Mouse (Mus musculus) MEL (cell line): ENCODE results near the gene Olfr299. TPM values are rescaled to one million over a fixed set of nuclear protein-coding genes. Genes with fewer than 3 reads are reported as not detected.

Experiments used
- DNase-seq: peaks from one replicate; pipeline ENCODE4 v3.0.0; 2011; ENCODE audit warnings: low read depth, low spot score
- H3K27ac ChIP-seq: 2 replicates; pipeline ENCODE4 v1.5.1; 2012; ENCODE audit warnings: low read depth, mild to moderate bottlenecking, control low read depth, low read length, moderate library complexity; ENCODE audit not compliant: control insufficient read depth
- H3K27me3 ChIP-seq, 2 experiments: fragments of 150-350 bp in 1 of 2; sonication (generic) in 1 of 2; 2 replicates each; pipeline ENCODE4 v1.6.1; 2012; ENCODE audit warnings: low read length in 2 of 2, mild to moderate bottlenecking in 2 of 2, improper control_type of control experiment in 1 of 2, moderate library complexity in 1 of 2; ENCODE audit not compliant: insufficient read depth in 2 of 2, control insufficient read depth in 1 of 2
- H3K36me3 ChIP-seq, 2 experiments: 2 replicates each; pipeline ENCODE4 v1.6.1; 2012 to 2014; ENCODE audit warnings: low read length in 2 of 2, improper control_type of control experiment in 1 of 2, inconsistent platforms in 1 of 2, mild to moderate bottlenecking in 1 of 2; ENCODE audit not compliant: insufficient read depth in 2 of 2, control insufficient read depth in 1 of 2
- H3K4me1 ChIP-seq, 2 experiments: fragments of 150-350 bp in 1 of 2; sonication (generic) in 1 of 2; 2 replicates each; pipeline ENCODE4 v1.6.1; 2012; ENCODE audit warnings: low read length in 2 of 2, improper control_type of control experiment in 1 of 2, mild to moderate bottlenecking in 1 of 2; ENCODE audit not compliant: insufficient read depth in 2 of 2, control insufficient read depth in 1 of 2
- H3K4me3 ChIP-seq, 2 experiments: fragments of 150-350 bp in 1 of 2; sonication (generic) in 1 of 2; 2 replicates each; pipeline ENCODE4 v1.5.1; 2012; ENCODE audit warnings: low read depth in 2 of 2, low read length in 2 of 2, mild to moderate bottlenecking in 2 of 2, moderate library complexity in 2 of 2, control low read depth in 1 of 2, improper control_type of control experiment in 1 of 2; ENCODE audit not compliant: control insufficient read depth in 1 of 2, insufficient read depth in 1 of 2
- H3K79me2 ChIP-seq: 2 replicates; pipeline ENCODE4 v1.6.1; 2012; ENCODE audit warnings: mild to moderate bottlenecking, low read length, moderate library complexity; ENCODE audit not compliant: control insufficient read depth, poor library complexity, insufficient read depth
- H3K9ac ChIP-seq: 2 replicates; pipeline ENCODE4 v1.6.1; 2012; ENCODE audit warnings: low read depth, mild to moderate bottlenecking, control low read depth, low read length, moderate library complexity; ENCODE audit not compliant: control insufficient read depth, poor library complexity, severe bottlenecking
- H3K9me3 ChIP-seq: fragments of 150-350 bp; sonication (generic); replicated peaks from 2 replicates; pipeline ENCODE4 v1.6.1; 2012; ENCODE audit warnings: mild to moderate bottlenecking, low read length, improper control_type of control experiment, moderate library complexity; ENCODE audit not compliant: insufficient read depth
- HCFC1 ChIP-seq: IDR thresholded peaks from 2 replicates; pipeline ENCODE4 v1.6.1; 2012; ENCODE audit warnings: low read depth, mild to moderate bottlenecking, inconsistent platforms, low read length, improper control_type of control experiment, moderate library complexity
- JUND ChIP-seq: IDR thresholded peaks from 2 replicates; pipeline ENCODE4 v1.6.1; 2011; ENCODE audit warnings: low read depth, mild to moderate bottlenecking, improper control_type of control experiment, low read length
- MEF2A ChIP-seq: IDR thresholded peaks from 2 replicates; pipeline ENCODE4 v1.6.1; 2014; ENCODE audit warnings: low read depth, mild to moderate bottlenecking, inconsistent platforms, low read length, improper control_type of control experiment; ENCODE audit not compliant: poor library complexity, insufficient replicate concordance, severe bottlenecking; ENCODE audit errors: extremely low read depth
- NELFE ChIP-seq: IDR thresholded peaks from 2 replicates; pipeline ENCODE4 v1.6.1; 2011; ENCODE audit warnings: low read depth, low read length, improper control_type of control experiment
- POLR2AphosphoS2 ChIP-seq: IDR thresholded peaks from 2 replicates; pipeline ENCODE4 v1.6.1; 2011; ENCODE audit warnings: low read length, improper control_type of control experiment
- POLR2AphosphoS5 ChIP-seq: IDR thresholded peaks from 2 replicates; pipeline ENCODE4 v1.6.1; 2012; ENCODE audit warnings: low read depth, borderline replicate concordance, mild to moderate bottlenecking, inconsistent platforms, low read length, moderate library complexity, mixed read lengths
- SMC3 ChIP-seq: IDR thresholded peaks from 2 replicates; pipeline ENCODE4 v1.6.1; 2011; ENCODE audit warnings: low read depth, low read length, improper control_type of control experiment
- TCF12 ChIP-seq: IDR thresholded peaks from 2 replicates; pipeline ENCODE4 v1.6.1; 2014; ENCODE audit warnings: low read depth, mild to moderate bottlenecking, inconsistent platforms, low read length, improper control_type of control experiment, moderate library complexity
- USF2 ChIP-seq, 2 experiments: IDR thresholded peaks; 2 replicates each; pipeline ENCODE4 v1.6.1; 2011 to 2012; ENCODE audit warnings: improper control_type of control experiment in 2 of 2, low read length in 2 of 2, borderline replicate concordance in 1 of 2, inconsistent platforms in 1 of 2, low read depth in 1 of 2, mild to moderate bottlenecking in 1 of 2; ENCODE audit not compliant: insufficient read depth in 1 of 2
- ZC3H11A ChIP-seq: IDR thresholded peaks from 2 replicates; pipeline ENCODE4 v1.6.1; 2012; ENCODE audit warnings: low read depth, mild to moderate bottlenecking, inconsistent platforms, low read length, improper control_type of control experiment
- ZMIZ1 ChIP-seq: IDR thresholded peaks from 2 replicates; pipeline ENCODE4 v1.6.1; 2012; ENCODE audit warnings: low read depth, mild to moderate bottlenecking, inconsistent platforms, low read length, improper control_type of control experiment, moderate library complexity
- ZNF384 ChIP-seq: IDR thresholded peaks from 2 replicates; pipeline ENCODE4 v1.6.1; 2012; ENCODE audit warnings: low read depth, mild to moderate bottlenecking, inconsistent platforms, low read length, improper control_type of control experiment
- polyA plus RNA-seq, 2 experiments: library from polyadenylated mRNA; stranded (reverse) in 1 of 2; unstranded in 1 of 2; fragments of >175 nt in 1 of 2; fragments of >200 nt in 1 of 2; gene quantifications; 2 replicates each; pipeline versions ENCODE4 v1.2.1 to v1.2.4; 2012; ENCODE audit warnings: low replicate concordance in 2 of 2, low read depth in 1 of 2; ENCODE audit not compliant: insufficient read length in 2 of 2, insufficient read depth in 1 of 2, missing spikeins in 1 of 2
- total RNA-seq: library from RNA; depleted of rRNA; stranded (reverse); fragments of 300-350 nt; gene quantifications from 2 replicates; pipeline ENCODE4 v1.2.3, GENCODE M21; 2012; rRNA removed

Gene Olfr299
- total RNA-seq (not detected in 2 replicates), polyA plus RNA-seq (not detected)

DNA sequence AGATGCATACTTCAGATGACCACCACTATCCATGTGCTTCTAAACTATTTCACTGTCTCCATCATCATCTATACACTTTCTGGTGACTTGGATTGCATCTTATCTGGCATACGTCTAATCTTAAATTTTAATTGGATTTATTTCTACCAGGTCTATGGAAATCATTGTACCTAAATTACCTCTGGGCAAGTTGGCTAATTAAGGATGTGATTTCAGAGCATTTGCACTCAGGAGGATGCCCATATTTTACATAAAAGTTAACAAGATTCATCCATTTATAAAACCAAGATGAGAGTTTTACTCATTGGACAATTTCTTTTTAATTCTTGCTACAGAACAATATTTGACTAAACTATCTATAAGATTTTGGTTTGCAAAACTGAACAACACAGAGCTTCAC lies at the start of gene Olfr299:
Gene Olfr299 (plus strand): TSS at position 301 of the 400 bp plus-strand sequence.
- no peak within 1 kb of the TSS for H3K4me3 ChIP-seq

DNA sequence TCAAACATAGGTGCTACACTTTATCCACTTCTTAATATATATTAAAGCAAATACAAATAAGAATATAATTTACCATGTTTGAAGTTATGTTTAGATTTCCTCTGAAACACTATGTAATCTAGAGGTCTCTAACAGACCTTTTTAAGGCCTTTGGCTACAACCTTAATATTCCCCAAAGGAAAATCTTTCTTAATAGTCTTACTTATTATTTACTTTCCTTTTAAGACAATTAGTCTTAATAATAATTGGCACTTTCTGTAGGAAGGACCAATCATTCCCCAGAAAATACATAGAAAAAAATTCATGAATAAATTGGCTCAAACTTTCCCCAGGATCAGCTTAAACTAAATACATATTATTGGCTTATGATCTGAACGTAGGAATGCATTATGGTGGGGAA lies 32.7 kb downstream of the Olfr299 start, which contains the start of gene Olfr298:
Gene Olfr298 (minus strand): TSS at position 101 of the 400 bp plus-strand sequence.
- TF ChIP-seq HCFC1, result no peak
- TF ChIP-seq JUND, result no peak
- TF ChIP-seq ZC3H11A, result no peak
- no peak for TF ChIP-seq ZNF384
- no peak for TF ChIP-seq POLR2AphosphoS2
- no peak for TF ChIP-seq MEF2A
- no peak for TF ChIP-seq USF2 (IDR thresholded peaks at IDR 0.05; ENCODE audit: borderline replicate concordance in 1 of 2, insufficient read depth in 1 of 2, low read depth in 1 of 2, low read length in 2 of 2)
- TF ChIP-seq TCF12, result no peak
- no peaks in the 10 kb centered on the region for H3K4me1 ChIP-seq
- H3K4me3 ChIP-seq, result no peak within 1 kb of the TSS
- H3K79me2 ChIP-seq, result no peaks in the 10 kb centered on the region
- no peaks in the 10 kb centered on the region for H3K36me3 ChIP-seq
- no peaks in the 10 kb centered on the region for H3K27me3 ChIP-seq
- H3K9ac ChIP-seq, result no peak within 1 kb of the TSS
- H3K27ac ChIP-seq, result no peak within 1 kb of the TSS
- DNase-seq, result no peak
- H3K9me3 ChIP-seq, result no peaks in the 10 kb centered on the region

More for the DNA sequence above, at the start of gene Olfr299:
- Histone ChIP-seq H3K36me3 (no peaks in the 10 kb centered on the region), H3K4me1 (no peaks in the 10 kb centered on the region), H3K79me2 (no peaks in the 10 kb centered on the region), H3K27me3 (no peaks in the 10 kb centered on the region), H3K27ac (no peak within 1 kb of the TSS), H3K9ac (no peak within 1 kb of the TSS), H3K9me3 (no peaks in the 10 kb centered on the region)
- TF ChIP-seq ZMIZ1 (no peak), POLR2AphosphoS5 (no peak), ZNF384 (no peak), NELFE (no peak), SMC3 (no peak)
- DNase-seq, result no peak

Other genes with a start within 250 kb of the Olfr299 start
- not detected in 2 replicates for gene Vmn2r76, start 213.6 kb upstream of the Olfr299 start, total RNA-seq
- gene Vmn2r76, start 213.6 kb upstream of the Olfr299 start, polyA plus RNA-seq, result not detected
- gene Olfr310, start 182.7 kb upstream of the Olfr299 start, total RNA-seq, result not detected in 2 replicates
- not detected for gene Olfr310, start 182.7 kb upstream of the Olfr299 start, polyA plus RNA-seq
- not detected in 2 replicates for gene Olfr309, start 146.2 kb upstream of the Olfr299 start, total RNA-seq
- gene Olfr309, start 146.2 kb upstream of the Olfr299 start, polyA plus RNA-seq, result not detected
- not detected in 2 replicates for gene Olfr308, start 134.3 kb upstream of the Olfr299 start, total RNA-seq
- not detected for gene Olfr308, start 134.3 kb upstream of the Olfr299 start, polyA plus RNA-seq
- not detected in 2 replicates for gene Olfr307, start 122.3 kb upstream of the Olfr299 start, total RNA-seq
- gene Olfr307, start 122.3 kb upstream of the Olfr299 start, polyA plus RNA-seq, result not detected
- not detected in 2 replicates for gene Olfr305, start 93.0 kb upstream of the Olfr299 start, total RNA-seq
- gene Olfr305, start 93.0 kb upstream of the Olfr299 start, polyA plus RNA-seq, result not detected
- not detected in 2 replicates for gene Olfr304, start 73.3 kb upstream of the Olfr299 start, total RNA-seq
- gene Olfr304, start 73.3 kb upstream of the Olfr299 start, polyA plus RNA-seq, result not detected
- not detected in 2 replicates for gene Olfr303, start 62.1 kb upstream of the Olfr299 start, total RNA-seq
- gene Olfr303, start 62.1 kb upstream of the Olfr299 start, polyA plus RNA-seq, result not detected
- gene Olfr301, start 56.1 kb upstream of the Olfr299 start, total RNA-seq, result not detected in 2 replicates
- not detected for gene Olfr301, start 56.1 kb upstream of the Olfr299 start, polyA plus RNA-seq
- gene Olfr298, start 32.6 kb downstream of the Olfr299 start, total RNA-seq, result not detected in 2 replicates
- not detected for gene Olfr298, start 32.6 kb downstream of the Olfr299 start, polyA plus RNA-seq
- not detected in 2 replicates for gene Olfr297, start 60.0 kb downstream of the Olfr299 start, total RNA-seq
- gene Olfr297, start 60.0 kb downstream of the Olfr299 start, polyA plus RNA-seq, result not detected
- not detected in 2 replicates for gene Olfr295, start 123.9 kb downstream of the Olfr299 start, total RNA-seq
- gene Olfr295, start 123.9 kb downstream of the Olfr299 start, polyA plus RNA-seq, result not detected
- not detected in 2 replicates for gene Olfr294, start 156.7 kb downstream of the Olfr299 start, total RNA-seq
- not detected for gene Olfr294, start 156.7 kb downstream of the Olfr299 start, polyA plus RNA-seq
- gene Olfr293, start 189.1 kb downstream of the Olfr299 start, total RNA-seq, result not detected in 2 replicates
- not detected for gene Olfr293, start 189.1 kb downstream of the Olfr299 start, polyA plus RNA-seq
- gene Olfr292, start 228.4 kb downstream of the Olfr299 start, total RNA-seq, result not detected in 2 replicates
- not detected for gene Olfr292, start 228.4 kb downstream of the Olfr299 start, polyA plus RNA-seq